Mouse (Mus musculus): ENCODE data around the gene Itgb7.

DNA sequence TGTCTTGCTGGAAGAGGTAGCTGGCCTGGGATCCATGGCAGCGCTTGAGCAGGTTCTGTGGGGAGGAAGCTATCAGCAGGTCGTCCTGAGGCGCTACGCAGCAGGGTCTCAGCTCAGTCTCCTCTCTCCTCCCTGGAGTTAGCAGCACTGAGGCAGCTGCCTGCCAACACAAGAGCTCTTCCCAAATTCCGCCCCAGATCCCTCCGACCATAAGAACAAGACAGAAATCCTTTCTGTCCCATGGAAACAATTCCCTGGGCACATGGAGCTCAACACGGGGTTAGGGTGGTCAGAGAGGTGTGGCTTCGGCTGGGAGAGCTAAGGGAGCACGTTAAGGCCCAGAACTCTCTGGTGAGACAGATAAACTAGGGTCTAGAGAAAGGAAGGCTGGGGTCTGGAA is 52.6 kb downstream of the Itgb7 start:
- TF ChIP-seq POLR2A (IDR thresholded peaks at IDR 0.05; ENCODE audit: borderline replicate concordance, extremely low read depth, insufficient read depth, insufficient read length, poor library complexity, severe bottlenecking) = no peak
- no peak for TF ChIP-seq CTCF (IDR thresholded peaks at IDR 0.05; ENCODE audit: borderline replicate concordance, extremely low read depth, insufficient read depth, insufficient read length)
